Mouse (Mus musculus) limb, embryonic 15.5 days (tissue): Measurements from ENCODE around the gene Cnot9. TPM values are rescaled to one million over a fixed set of nuclear protein-coding genes. Genes with fewer than 3 reads are reported as not detected.

Source experiments
- ATAC-seq: fragments of 200-750 bp; cut with Nextera tagmentation; 2 replicates; pipeline ENCODE4 v1.8.0; 2017; ENCODE audit warnings: low read depth, moderate TSS enrichment; ENCODE audit not compliant: insufficient number of reproducible peaks, low FRiP score, low TSS enrichment
- H3K27ac ChIP-seq: fragments of 300-500 bp; sonication (generic); 2 replicates; pipeline ENCODE4 v1.5.1; 2015; ENCODE audit warnings: moderate library complexity, mild to moderate bottlenecking, inconsistent platforms
- H3K27me3 ChIP-seq: fragments of 300-500 bp; sonication (generic); 2 replicates; pipeline ENCODE4 v1.6.1; 2015; ENCODE audit warnings: inconsistent platforms
- H3K36me3 ChIP-seq: fragments of 300-500 bp; sonication (generic); 2 replicates; pipeline ENCODE4 v1.6.1; 2015; ENCODE audit warnings: inconsistent platforms
- H3K4me1 ChIP-seq: fragments of 300-500 bp; sonication (generic); 2 replicates; pipeline ENCODE4 v1.6.1; 2015; ENCODE audit warnings: inconsistent platforms
- H3K4me2 ChIP-seq: fragments of 300-500 bp; sonication (generic); 2 replicates; pipeline ENCODE4 v1.6.1; 2015; ENCODE audit warnings: mild to moderate bottlenecking, inconsistent platforms
- H3K4me3 ChIP-seq: fragments of 300-500 bp; sonication (generic); 2 replicates; pipeline ENCODE4 v1.5.1; 2015; ENCODE audit warnings: mild to moderate bottlenecking, inconsistent platforms
- H3K9ac ChIP-seq: fragments of 300-500 bp; sonication (generic); 2 replicates; pipeline ENCODE4 v1.6.1; 2015; ENCODE audit warnings: inconsistent platforms
- H3K9me3 ChIP-seq: fragments of 300-500 bp; sonication (generic); 2 replicates; pipeline ENCODE4 v1.6.1; 2016; ENCODE audit warnings: inconsistent platforms
- WGBS: fragments of 180-500 bp; shearing (Covaris S2); methylation state at CpG from one replicate; pipeline ENCODE4 v1.1.7; 2015; 5-methylcytosine and 5-hydroxymethylcytosine counted together
- polyA plus RNA-seq: library from polyadenylated mRNA; unstranded; fragments of >200 nt; fragmentation: Nextera tagmentation; extraction: Ambion mirVana; gene quantifications from 2 replicates; pipeline ENCODE4 v1.2.1, GENCODE M21; 2015

Gene Cnot9
- polyA plus RNA-seq, 1 experiment from 2014 or later = 55.8 TPM

DNA sequence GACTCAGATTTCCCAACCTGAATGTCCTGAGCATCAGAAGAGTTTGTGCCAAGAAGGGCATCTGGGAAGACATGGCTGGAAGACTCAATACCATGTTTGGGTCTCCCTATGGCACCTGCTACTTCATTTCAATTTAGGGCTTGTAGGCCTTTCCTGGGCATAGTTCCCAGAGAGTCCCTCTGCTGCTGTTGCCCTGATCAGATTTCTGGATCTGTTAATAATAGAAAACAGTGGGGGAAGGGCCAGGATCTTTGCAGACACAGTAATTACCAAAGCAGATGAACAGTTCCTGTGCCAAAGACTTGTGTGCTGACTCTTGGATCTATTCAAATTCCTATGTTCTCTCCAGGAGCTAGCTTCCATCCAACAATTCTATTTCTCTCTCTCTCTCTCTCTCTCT, 32.8 kb downstream of the Cnot9 start:
- Histone ChIP-seq H3K4me1 (peaks cover 5% of the 10 kb centered on the region; the same call in 1 of the 2 replicates), H3K27me3 (no peaks in the 10 kb centered on the region)
- peak; percentile 55; the same call in 1 of the 2 replicates for ATAC-seq

DNA sequence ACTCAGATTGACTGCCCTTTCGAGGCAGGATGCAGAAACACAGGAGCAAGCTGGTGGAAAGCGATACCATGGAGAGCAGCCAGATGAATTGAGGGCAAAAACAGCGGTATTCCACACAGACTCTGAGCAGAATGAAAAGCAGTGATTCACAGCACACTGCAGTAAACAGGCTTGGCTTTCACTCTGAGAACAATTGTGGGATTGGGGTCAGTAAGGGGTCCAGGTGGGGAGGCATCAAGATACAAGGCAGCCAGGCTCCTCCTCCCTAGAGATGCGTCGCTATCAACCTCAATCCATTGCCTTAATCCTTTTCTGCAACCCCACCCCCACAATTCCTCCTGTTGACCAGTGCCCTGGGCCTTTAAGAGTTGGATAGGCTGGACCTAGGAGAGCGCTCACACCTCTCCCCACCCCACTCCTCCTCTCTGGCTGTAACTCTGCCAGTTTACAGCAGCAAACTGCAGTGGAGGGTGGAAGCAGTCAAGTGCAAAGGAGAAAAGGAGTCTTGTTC, 36.6 kb downstream of the Cnot9 start, which contains the start of gene Plcd4:
Gene Plcd4 (plus strand): TSS at position 438 of the 511 bp plus-strand sequence.
- Histone ChIP-seq H3K36me3 (no peaks in the 10 kb centered on the region), H3K4me3 (no peak within 1 kb of the TSS), H3K27ac (no peak within 1 kb of the TSS), H3K9ac (no peak within 1 kb of the TSS), H3K27me3 (no peaks in the 10 kb centered on the region), H3K4me2 (0 out of 2 replicates have a peak within 1 kb of the TSS, but pooled peaks have one; percentile 24), H3K9me3 (no peaks in the 10 kb centered on the region), H3K4me1 (peaks cover 5% of the 10 kb centered on the region; the same call in 1 of the 2 replicates)
- peak; percentile 19; the same call in 1 of the 2 replicates for ATAC-seq
- WGBS = 9% methylated on average over 6 of the region's 6 CpGs

More for the DNA sequence above, 32.8 kb downstream of the Cnot9 start:
- Histone ChIP-seq H3K9ac (no peak overlapping the region), H3K9me3 (no peaks in the 10 kb centered on the region), H3K27ac (no peak overlapping the region), H3K4me2 (no peak overlapping the region), H3K4me3 (no peak overlapping the region), H3K36me3 (no peaks in the 10 kb centered on the region)

DNA sequence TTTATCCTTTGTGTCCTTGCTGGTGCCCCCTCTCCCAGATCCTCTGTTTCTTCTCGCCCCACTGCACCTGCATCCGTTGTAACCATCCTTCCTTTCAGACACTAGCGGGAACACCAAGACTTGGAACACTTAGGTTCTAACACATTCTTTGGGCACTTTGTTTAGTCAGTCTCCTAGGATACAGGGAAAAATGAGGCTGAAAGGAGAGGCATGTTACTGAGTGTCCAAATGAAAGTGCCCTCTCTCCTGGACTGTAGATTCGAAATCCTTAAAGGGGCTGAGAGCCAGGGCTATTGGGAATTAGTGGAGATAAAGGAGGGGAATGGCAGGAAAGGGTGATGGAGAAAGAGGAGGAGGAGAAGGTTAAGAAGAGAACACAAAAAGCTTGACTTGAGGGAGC, 38.3 kb downstream of the Cnot9 start, which contains the start of gene Usp37:
Gene Usp37 (minus strand): TSS at position 101 of the 400 bp plus-strand sequence.
- no peak within 1 kb of the TSS for H3K4me2 ChIP-seq
- H3K27ac ChIP-seq = no peak within 1 kb of the TSS
- H3K36me3 ChIP-seq = no peaks in the 10 kb centered on the region
- ATAC-seq = no peak
- H3K9ac ChIP-seq = no peak within 1 kb of the TSS
- no peak within 1 kb of the TSS for H3K4me3 ChIP-seq
- no peaks in the 10 kb centered on the region for H3K9me3 ChIP-seq
- H3K4me1 ChIP-seq = peaks cover 5% of the 10 kb centered on the region; the same call in 1 of the 2 replicates
- 79% methylated on average over 4 of the region's 4 CpGs for WGBS
- H3K27me3 ChIP-seq = no peaks in the 10 kb centered on the region

DNA sequence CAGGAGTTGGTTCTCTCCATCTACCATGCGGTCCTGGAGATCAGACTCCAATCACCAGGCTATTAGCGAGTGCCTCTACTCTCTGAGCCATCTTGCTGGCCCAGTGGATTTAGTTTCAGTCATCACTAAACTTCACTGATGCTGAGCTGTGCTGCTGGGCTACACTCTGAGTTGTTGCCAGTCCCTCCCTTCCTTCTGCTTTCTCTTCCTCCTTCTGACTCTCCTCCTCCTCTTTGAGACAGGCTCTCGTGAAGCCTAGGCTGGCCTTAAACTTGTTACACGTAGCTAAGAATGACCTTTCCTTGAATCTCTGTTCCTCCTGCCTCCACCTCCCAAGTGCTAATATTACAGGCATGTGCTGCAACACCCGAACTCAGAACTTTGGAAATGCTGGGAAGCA, 53.2 kb downstream of the Cnot9 start:
- H3K9me3 ChIP-seq = no peaks in the 10 kb centered on the region
- ATAC-seq = no peak
- no peaks in the 10 kb centered on the region for H3K27me3 ChIP-seq

DNA sequence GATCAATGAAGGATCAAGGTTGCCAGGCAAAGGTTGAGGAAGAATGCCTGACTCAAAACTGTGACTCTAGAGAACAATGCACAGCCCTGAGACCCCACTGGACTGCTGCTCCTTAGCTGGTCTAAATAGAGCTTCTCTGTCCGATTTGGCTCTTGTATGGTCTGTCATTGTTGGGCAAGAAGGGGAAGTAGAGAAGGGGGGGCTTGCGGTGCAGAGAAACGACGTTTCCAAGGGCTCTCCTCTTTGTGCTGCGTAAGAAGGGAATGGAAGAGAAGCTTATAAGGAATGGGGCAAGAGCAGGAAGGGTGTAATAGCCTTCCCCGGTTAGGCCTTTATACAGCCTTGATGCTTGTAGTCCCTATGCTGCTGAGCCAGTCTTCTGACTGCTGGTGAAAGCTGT, 60.0 kb downstream of the Cnot9 start:
- Histone ChIP-seq H3K27me3 (no peaks in the 10 kb centered on the region), H3K4me2 (no peak overlapping the region), H3K9ac (no peak overlapping the region), H3K36me3 (peaks cover 69% of the 10 kb centered on the region), H3K9me3 (no peaks in the 10 kb centered on the region), H3K27ac (no peak overlapping the region), H3K4me3 (no peak overlapping the region), H3K4me1 (no peaks in the 10 kb centered on the region)
- no peak for ATAC-seq
- WGBS = 95% methylated on average over 6 of the region's 6 CpGs

More for the DNA sequence above, 53.2 kb downstream of the Cnot9 start:
- Histone ChIP-seq H3K4me2 (no peak overlapping the region), H3K9ac (no peak overlapping the region), H3K4me1 (no peaks in the 10 kb centered on the region), H3K36me3 (peaks cover 7% of the 10 kb centered on the region), H3K4me3 (no peak overlapping the region), H3K27ac (no peak overlapping the region)
- 85% methylated on average over 5 of the region's 5 CpGs for WGBS

DNA sequence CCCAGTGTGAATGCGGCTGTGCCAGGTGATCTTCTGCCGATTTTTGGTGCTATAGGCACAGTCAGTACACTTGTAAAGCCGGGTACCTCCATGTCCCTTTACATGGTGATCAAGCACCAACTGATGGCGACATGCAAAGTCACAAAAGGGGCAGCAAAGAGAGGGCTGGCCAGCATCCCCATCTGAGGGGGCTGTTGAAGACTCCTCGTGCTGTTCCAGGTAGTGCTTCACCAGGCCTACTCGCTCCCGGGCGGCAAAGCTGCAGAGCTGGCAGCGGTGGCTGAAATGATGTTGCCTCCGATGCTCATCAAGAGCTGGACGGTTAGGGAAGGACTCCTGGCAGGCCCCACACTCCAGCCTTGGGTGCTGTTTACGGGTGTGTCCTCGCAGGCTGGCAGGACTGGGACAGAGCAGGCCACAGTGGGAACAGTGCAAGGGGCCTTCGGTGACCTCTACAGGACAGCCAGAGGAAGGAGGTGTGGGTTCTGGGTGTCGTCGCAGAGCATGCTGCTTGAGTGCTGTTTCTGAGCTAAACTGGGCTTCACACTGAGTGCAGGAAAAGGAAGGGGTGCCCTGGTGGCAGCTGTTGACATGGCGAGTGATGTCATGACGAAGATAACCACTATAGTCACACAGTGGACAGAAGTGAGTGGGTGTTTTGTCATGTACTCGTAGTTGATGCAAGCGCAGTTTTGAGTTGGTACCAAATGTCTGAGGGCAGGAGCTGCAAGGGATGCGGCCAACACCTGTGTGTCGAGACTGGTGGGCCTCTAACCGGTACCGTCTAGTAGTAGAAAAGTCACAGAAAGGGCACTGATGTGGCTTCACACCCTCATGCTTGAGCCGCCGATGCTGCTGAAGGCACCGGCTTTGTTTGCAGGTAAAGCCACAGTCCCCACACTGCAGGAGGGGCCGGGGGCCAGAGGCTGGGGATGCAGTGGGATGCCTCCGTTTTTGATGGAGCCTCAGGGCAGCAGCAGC, 64.2 kb downstream of the Cnot9 start:
- Histone ChIP-seq H3K4me3 (no peak overlapping the region), H3K9ac (no peak overlapping the region), H3K36me3 (peaks cover 91% of the 10 kb centered on the region), H3K4me1 (no peaks in the 10 kb centered on the region), H3K27me3 (no peaks in the 10 kb centered on the region), H3K9me3 (no peaks in the 10 kb centered on the region), H3K27ac (no peak overlapping the region), H3K4me2 (no peak overlapping the region)
- no peak for ATAC-seq
- 92% methylated on average over 29 of the region's 29 CpGs for WGBS

Other genes with a start within 250 kb of the Cnot9 start
- 0.18 TPM in 1 of 2 replicates, not detected in the other for gene Gpbar1, start 227.5 kb upstream of the Cnot9 start, polyA plus RNA-seq
- gene Aamp, start 221.3 kb upstream of the Cnot9 start, polyA plus RNA-seq = 232 and 249 TPM in 2 replicates
- 104 and 114 TPM in 2 replicates for gene Pnkd, start 221.1 kb upstream of the Cnot9 start, polyA plus RNA-seq
- gene Tmbim1, start 200.4 kb upstream of the Cnot9 start, polyA plus RNA-seq = 58.8 and 69.6 TPM in 2 replicates
- gene Catip, start 143.9 kb upstream of the Cnot9 start, polyA plus RNA-seq = 1.6 and 2.0 TPM in 2 replicates
- 3.4 and 4.4 TPM in 2 replicates for gene Slc11a1, start 130.9 kb upstream of the Cnot9 start, polyA plus RNA-seq
- 82.4 and 85.4 TPM in 2 replicates for gene Ctdsp1, start 114.5 kb upstream of the Cnot9 start, polyA plus RNA-seq
- gene Vil1, start 96.7 kb upstream of the Cnot9 start, polyA plus RNA-seq = 0.15 and 0.20 TPM in 2 replicates
- 0.92 and 1.6 TPM in 2 replicates for gene Plcd4, start 36.8 kb downstream of the Cnot9 start, polyA plus RNA-seq
- 26.3 and 30.5 TPM in 2 replicates for gene Usp37, start 38.2 kb downstream of the Cnot9 start, polyA plus RNA-seq
- gene Zfp142, start 82.2 kb downstream of the Cnot9 start, polyA plus RNA-seq = 7.3 and 7.5 TPM in 2 replicates
- gene Bcs1l, start 82.2 kb downstream of the Cnot9 start, polyA plus RNA-seq = 14.0 and 16.4 TPM in 2 replicates
- 40.7 and 41.0 TPM in 2 replicates for gene Rnf25, start 95.3 kb downstream of the Cnot9 start, polyA plus RNA-seq
- gene Stk36, start 95.4 kb downstream of the Cnot9 start, polyA plus RNA-seq = 5.4 and 6.5 TPM in 2 replicates
- gene Ttll4, start 155.7 kb downstream of the Cnot9 start, polyA plus RNA-seq = 10.3 and 12.3 TPM in 2 replicates
- 9.7 and 10.5 TPM in 2 replicates for gene Cyp27a1, start 207.5 kb downstream of the Cnot9 start, polyA plus RNA-seq
- gene Prkag3, start 243.2 kb downstream of the Cnot9 start, polyA plus RNA-seq = 2.8 and 7.5 TPM in 2 replicates